Mouse (Mus musculus): Measurements from ENCODE around the gene Ednra.
"Not testable (repeated sequence)": the region's sequence is repeated elsewhere in the genome, so short reads cannot be mapped to it uniquely, and the experiment has no call there.

DNA sequence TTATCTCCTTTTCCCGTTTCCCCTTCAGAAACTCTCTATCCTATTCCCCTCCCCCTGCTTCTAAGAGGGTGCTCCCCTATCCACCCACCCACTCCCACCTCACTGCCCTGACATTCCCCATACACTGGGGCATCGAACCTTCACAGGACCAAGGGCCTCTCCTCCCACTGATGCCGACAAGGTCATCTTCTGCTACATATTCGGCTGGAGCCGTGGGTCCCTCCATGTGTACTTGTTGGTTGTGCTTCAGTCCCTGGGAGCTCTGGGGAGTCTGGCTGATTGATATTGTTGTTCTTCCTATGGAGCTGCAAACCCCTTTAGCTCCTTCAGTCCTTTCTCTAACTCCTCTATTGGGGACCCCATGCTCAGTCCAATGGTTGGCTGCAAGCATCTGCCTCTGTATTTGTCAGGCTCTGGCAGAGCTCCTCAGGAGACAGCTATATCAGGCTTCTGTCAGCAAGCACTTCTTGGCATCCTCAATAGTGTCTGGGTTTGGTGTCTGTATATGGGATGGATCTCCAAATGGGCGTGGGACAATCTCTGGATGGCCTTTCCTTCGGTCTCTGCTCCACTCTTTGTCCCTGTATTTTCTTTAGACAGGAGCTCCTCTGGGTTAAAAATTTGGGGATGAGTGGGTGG lies 34.7 kb downstream of the Ednra start:
- TF ChIP-seq POLR2A (IDR thresholded peaks at IDR 0.05; ENCODE audit: borderline replicate concordance, control insufficient read depth, low read depth, low read length); CTCF (IDR thresholded peaks at IDR 0.05; ENCODE audit: control insufficient read depth, insufficient read depth, low read length): not testable (repeated sequence)
